8 mouse cellular contexts compared by ENCODE assay signal in genomic region chr15:9074671-9075070, GRCm38 (mm10). TPM values are rescaled to one million over a fixed set of nuclear protein-coding genes. Genes with fewer than 3 reads are reported as not detected.
DNase-seq lines count a peak whose midpoint lies in the region; ATAC-seq and TF ChIP-seq lines count a peak whose summit lies in the region.

No protein-coding gene starts in this region.

- intact Hi-C loops in left cerebral cortex, postnatal 10 days (cut with DNase I) = no loop called here

- no peak overlapping the region for H3K27ac ChIP-seq in embryonic facial prominence, embryonic 12.5 days

- H3K4me2 ChIP-seq in embryonic facial prominence, embryonic 12.5 days (replicated peaks) = peak overlapping the region; percentile 22; the same call in 1 of the 2 replicates

- TF ChIP-seq POLR2A in lung, adult 2 months (IDR thresholded peaks at IDR 0.05; ENCODE audit: borderline replicate concordance, extremely low read depth, low read depth, low read length) = no peak

- H3K9ac ChIP-seq in embryonic facial prominence, embryonic 12.5 days = no peak overlapping the region

- no peak overlapping the region for H3K4me3 ChIP-seq in lung, adult 2 months (replicated peaks; ENCODE audit: extremely low read depth, low read depth, low read length)
- H3K4me3 ChIP-seq in embryonic facial prominence, embryonic 12.5 days = no peak overlapping the region

- DNase-seq in lung, adult 2 months = peak; percentile 27
- DNase-seq in lung, postnatal 36 days = no peak
- DNase-seq in kidney, adult 9 months = peak; percentile 55
- peak; percentile 58 to 84 for DNase-seq in spleen, postnatal 10 days (ENCODE audit: low spot score in 2 of 2)
- no peak for DNase-seq in right cerebral cortex, postnatal 25 days
- no peak for DNase-seq in left cerebral cortex, postnatal 10 days (ENCODE audit: extremely low spot score in 1 of 2, low spot score in 2 of 2)
- no peak for DNase-seq in layer of hippocampus, postnatal 10 days (ENCODE audit: low spot score in 2 of 2)

- no peaks in the 10 kb centered on the region for H3K27me3 ChIP-seq in embryonic facial prominence, embryonic 12.5 days

- H3K4me1 ChIP-seq in lung, adult 2 months (ENCODE audit: control insufficient read depth, insufficient read depth, low read length) = peaks cover 11% of the 10 kb centered on the region
- peaks cover 39% of the 10 kb centered on the region for H3K4me1 ChIP-seq in embryonic facial prominence, embryonic 12.5 days

- H3K9me3 ChIP-seq in embryonic facial prominence, embryonic 12.5 days = no peaks in the 10 kb centered on the region

- no peak for ATAC-seq in embryonic facial prominence, embryonic 12.5 days (ENCODE audit: insufficient number of reproducible peaks, insufficient read depth, low FRiP score, low TSS enrichment)

- 30% methylated on average over 4 of the region's 4 CpGs for WGBS in lung, adult 2 months
- 12% methylated on average over 4 of the region's 4 CpGs for WGBS in embryonic facial prominence, embryonic 12.5 days

- 0 out of 2 replicates have a peak, but pooled peaks cover 3% of the 10 kb centered on the region for H3K36me3 ChIP-seq in embryonic facial prominence, embryonic 12.5 days

- TF ChIP-seq CTCF in lung, adult 2 months (IDR thresholded peaks at IDR 0.05; ENCODE audit: insufficient read depth, low read length) = no peak

RNA-seq across cellular contexts. Expression of gene Nadk2, which starts 3.6 kb away (rescaled TPM):
- polyA plus RNA-seq in lung, adult 2 months (2012; rRNA removed) = 11.5 and 12.0 TPM in 2 replicates
- 36.5 and 41.4 TPM in 2 replicates for polyA plus RNA-seq in embryonic facial prominence, embryonic 12.5 days (2016; fragmentation: Nextera tagmentation; extraction: Ambion mirVana)
- 10 to 100 TPM; 30.7 to 34.9 TPM for total RNA-seq in left cerebral cortex, postnatal 10 days (2021)
- total RNA-seq in layer of hippocampus, postnatal 10 days (2021) = 10 to 100 TPM; 46.8 to 50.0 TPM

Comparison
In these comparisons a context has a peak if more than half of its experiments do, and no peak if none do; other contexts are left out.
1. DNase-seq: peak in lung, adult 2 months (single experiment), kidney, adult 9 months (single experiment) and spleen, postnatal 10 days (2 of 2); none in lung, postnatal 36 days (single experiment), right cerebral cortex, postnatal 25 days (single experiment), left cerebral cortex, postnatal 10 days (0 of 2) and layer of hippocampus, postnatal 10 days (0 of 2).